Mouse (Mus musculus): ENCODE measurements around the gene Clint1. TPM values are rescaled to one million over a fixed set of nuclear protein-coding genes. Genes with fewer than 3 reads are reported as not detected.

The Clint1 gene
- polyA plus RNA-seq, 1 experiment from 2014 or later = 64.0 TPM

- ATAC-seq (replicated peaks; ENCODE audit: low FRiP score) = no peak
- no peak overlapping the region for H3K4me3 ChIP-seq (ENCODE audit: low read depth, low read length)
- H3K4me1 ChIP-seq (replicated peaks; ENCODE audit: control insufficient read depth, insufficient read depth, low read length) = peaks cover 2% of the 10 kb centered on the region; the same call in 1 of the 2 replicates
- no peak for DNase-seq (ENCODE audit: low spot score)
- no peaks in the 10 kb centered on the region for H3K9me3 ChIP-seq (ENCODE audit: control insufficient read depth, low read length)
- no peaks in the 10 kb centered on the region; the same call in 1 of the 2 replicates for H3K36me3 ChIP-seq (ENCODE audit: control insufficient read depth, insufficient read depth, low read length)
- H3K27ac ChIP-seq (ENCODE audit: low read depth, low read length) = no peak overlapping the region
- no peak overlapping the region for H3K4me2 ChIP-seq (ENCODE audit: low read depth, low read length, severe bottlenecking)
- WGBS = 84% methylated on average over 2 of the region's 2 CpGs
- no peaks in the 10 kb centered on the region for H3K27me3 ChIP-seq (ENCODE audit: control insufficient read depth, insufficient read depth, low read length)
- no peak overlapping the region for H3K9ac ChIP-seq (ENCODE audit: low read length)
These were observed 95.6 kb downstream of the Clint1 start for GRCm38 (mm10) chr11:45947491-45947890.

GRCm38 (mm10) chr11:45955127-45955627 is 103.3 kb downstream of the Clint1 start, which contains the start of gene Thg1l:
TSS of gene Thg1l (minus strand) at chr11:45955494.
- H3K9ac ChIP-seq (ENCODE audit: low read length) = peak within 1 kb of the TSS; percentile 58
- WGBS = under 1% methylated on average over 32 of the region's 32 CpGs
- peak within 1 kb of the TSS; percentile 65 for H3K4me3 ChIP-seq (ENCODE audit: low read depth, low read length)
- no peaks in the 10 kb centered on the region for H3K9me3 ChIP-seq (ENCODE audit: control insufficient read depth, low read length)
- H3K4me2 ChIP-seq (ENCODE audit: low read depth, low read length, severe bottlenecking) = peak within 1 kb of the TSS; percentile 40
- no peak within 1 kb of the TSS for H3K27ac ChIP-seq (ENCODE audit: low read depth, low read length)
- H3K27me3 ChIP-seq (ENCODE audit: control insufficient read depth, insufficient read depth, low read length) = no peaks in the 10 kb centered on the region
- H3K4me1 ChIP-seq (replicated peaks; ENCODE audit: control insufficient read depth, insufficient read depth, low read length) = no peaks in the 10 kb centered on the region
- no peaks in the 10 kb centered on the region; the same call in 1 of the 2 replicates for H3K36me3 ChIP-seq (ENCODE audit: control insufficient read depth, insufficient read depth, low read length)
- peak; percentile 98 for ATAC-seq (replicated peaks; ENCODE audit: low FRiP score)
- peak; percentile 92 for DNase-seq (ENCODE audit: low spot score)

- H3K4me2 ChIP-seq (ENCODE audit: low read depth, low read length, severe bottlenecking) = no peak overlapping the region
- H3K27ac ChIP-seq (ENCODE audit: low read depth, low read length) = no peak overlapping the region
- 85% methylated on average over 3 of the region's 3 CpGs for WGBS
- H3K9ac ChIP-seq (ENCODE audit: low read length) = no peak overlapping the region
- H3K4me1 ChIP-seq (replicated peaks; ENCODE audit: control insufficient read depth, insufficient read depth, low read length) = no peaks in the 10 kb centered on the region
- no peaks in the 10 kb centered on the region for H3K27me3 ChIP-seq (ENCODE audit: control insufficient read depth, insufficient read depth, low read length)
- DNase-seq (ENCODE audit: low spot score) (no peak), ATAC-seq (replicated peaks; ENCODE audit: low FRiP score) (no peak)
- H3K9me3 ChIP-seq (ENCODE audit: control insufficient read depth, low read length) = no peaks in the 10 kb centered on the region
- H3K4me3 ChIP-seq (ENCODE audit: low read depth, low read length) = no peak overlapping the region
- H3K36me3 ChIP-seq (ENCODE audit: control insufficient read depth, insufficient read depth, low read length) = no peaks in the 10 kb centered on the region
These were observed 107.7 kb downstream of the Clint1 start for GRCm38 (mm10) chr11:45959598-45959997.

- Histone ChIP-seq H3K27me3 (ENCODE audit: control insufficient read depth, insufficient read depth, low read length) (no peaks in the 10 kb centered on the region), H3K4me2 (ENCODE audit: low read depth, low read length, severe bottlenecking) (no peak overlapping the region), H3K9me3 (ENCODE audit: control insufficient read depth, low read length) (no peaks in the 10 kb centered on the region), H3K27ac (ENCODE audit: low read depth, low read length) (no peak overlapping the region), H3K4me1 (replicated peaks; ENCODE audit: control insufficient read depth, insufficient read depth, low read length) (no peaks in the 10 kb centered on the region), H3K9ac (ENCODE audit: low read length) (no peak overlapping the region), H3K36me3 (ENCODE audit: control insufficient read depth, insufficient read depth, low read length) (no peaks in the 10 kb centered on the region), H3K4me3 (ENCODE audit: low read depth, low read length) (no peak overlapping the region)
- no peak for DNase-seq (ENCODE audit: low spot score)
- 80% methylated on average over 5 of the region's 5 CpGs for WGBS
- no peak for ATAC-seq (replicated peaks; ENCODE audit: low FRiP score)
These were observed 108.2 kb downstream of the Clint1 start for GRCm38 (mm10) chr11:45960003-45960402.

Small RNA genes lying within 50 kb of the gene (microRNA-seq; reads per million reads assigned to microRNA genes)
- gene Gm22751 (ENCODE audit: insufficient number of aligned reads) = not detected

Other genes starting within 250 kb of the Clint1 start
- gene Lsm11, start 92.9 kb downstream of the Clint1 start, polyA plus RNA-seq (2014; fragmentation: Nextera tagmentation; extraction: Ambion mirVana) = 8.9 and 11.0 TPM in 2 replicates
- gene Thg1l, start 103.4 kb downstream of the Clint1 start, polyA plus RNA-seq (2014; fragmentation: Nextera tagmentation; extraction: Ambion mirVana) = 14.1 and 16.0 TPM in 2 replicates
- 0.17 and 0.37 TPM in 2 replicates for gene Sox30, start 128.3 kb downstream of the Clint1 start, polyA plus RNA-seq (2014; fragmentation: Nextera tagmentation; extraction: Ambion mirVana)
- 1.9 and 3.4 TPM in 2 replicates for gene Gm12166, start 200.3 kb downstream of the Clint1 start, polyA plus RNA-seq (2014; fragmentation: Nextera tagmentation; extraction: Ambion mirVana)
- 7.9 and 8.3 TPM in 2 replicates for gene Adam19, start 203.9 kb downstream of the Clint1 start, polyA plus RNA-seq (2014; fragmentation: Nextera tagmentation; extraction: Ambion mirVana)